Mouse (Mus musculus) neural tube, embryonic 10.5 days (tissue): ENCODE results near the gene Rif1.
"Not testable (repeated sequence)": the region's sequence is repeated elsewhere in the genome, so short reads cannot be mapped to it uniquely, and the experiment has no call there.

Source experiments
- DNase-seq: peaks from one replicate; pipeline ENCODE4 v3.0.0-alpha.2; 2017; ENCODE audit warnings: low spot score; ENCODE audit errors: extremely low spot score

Rif1 gene

DNA sequence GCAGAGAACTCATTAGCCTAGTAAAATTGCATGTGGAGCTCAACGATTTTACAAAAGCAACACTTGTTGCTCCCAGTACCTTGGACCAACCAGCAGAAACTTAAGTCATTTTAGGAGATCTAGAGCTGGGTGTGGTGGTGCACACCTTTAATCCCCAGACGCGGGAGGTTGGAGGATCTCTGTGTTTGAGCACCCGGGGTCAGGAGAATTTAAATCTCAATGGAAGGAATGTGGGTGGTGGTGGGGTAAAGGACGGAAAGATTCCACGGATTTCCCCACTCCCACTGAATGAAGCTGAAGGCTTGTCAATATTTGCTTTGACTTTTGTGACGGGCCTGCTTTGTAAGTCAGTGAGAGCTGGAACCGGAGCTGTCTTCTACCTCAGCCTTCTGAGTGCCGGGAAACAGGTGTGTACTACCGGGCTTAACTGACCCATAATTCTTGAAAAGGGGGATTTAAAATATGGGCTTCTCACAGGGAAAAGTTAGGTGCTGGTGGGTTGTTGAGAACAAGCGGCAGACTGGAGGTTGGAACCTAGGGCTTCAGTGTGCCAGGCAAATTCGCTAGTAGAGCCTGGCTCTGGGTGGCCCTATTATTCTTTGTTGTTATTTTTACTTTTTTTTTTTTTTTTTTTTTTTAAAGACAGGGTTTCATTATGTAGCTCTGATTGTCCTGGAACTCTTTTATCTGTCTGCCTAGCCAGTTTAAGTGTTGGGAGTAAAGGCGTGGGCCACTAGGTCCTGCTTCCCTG lies 1.2 kb upstream of the Rif1 start:
- no peak for DNase-seq

DNA sequence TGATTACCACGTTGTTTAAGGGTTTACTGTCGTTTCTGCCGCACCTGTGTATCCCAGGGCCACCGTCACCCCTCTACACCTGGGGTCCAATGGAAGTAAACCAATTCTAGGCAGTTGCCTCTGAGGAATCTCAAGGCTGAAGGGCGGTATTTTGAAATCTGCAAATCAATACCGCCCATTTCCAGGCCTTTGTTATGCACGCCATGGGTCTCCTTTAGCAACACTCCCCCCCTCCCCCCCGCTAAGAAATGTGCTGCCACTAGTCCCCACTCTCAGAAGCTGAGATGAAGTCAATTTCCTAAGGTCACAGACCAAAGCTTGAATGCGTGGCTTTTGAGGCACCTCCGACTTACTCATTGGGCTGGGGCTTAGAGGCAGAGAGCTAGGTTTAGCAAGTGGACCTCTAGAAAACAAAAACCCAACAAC lies 554 bp upstream of the Rif1 start:
- DNase-seq: no peak

DNA sequence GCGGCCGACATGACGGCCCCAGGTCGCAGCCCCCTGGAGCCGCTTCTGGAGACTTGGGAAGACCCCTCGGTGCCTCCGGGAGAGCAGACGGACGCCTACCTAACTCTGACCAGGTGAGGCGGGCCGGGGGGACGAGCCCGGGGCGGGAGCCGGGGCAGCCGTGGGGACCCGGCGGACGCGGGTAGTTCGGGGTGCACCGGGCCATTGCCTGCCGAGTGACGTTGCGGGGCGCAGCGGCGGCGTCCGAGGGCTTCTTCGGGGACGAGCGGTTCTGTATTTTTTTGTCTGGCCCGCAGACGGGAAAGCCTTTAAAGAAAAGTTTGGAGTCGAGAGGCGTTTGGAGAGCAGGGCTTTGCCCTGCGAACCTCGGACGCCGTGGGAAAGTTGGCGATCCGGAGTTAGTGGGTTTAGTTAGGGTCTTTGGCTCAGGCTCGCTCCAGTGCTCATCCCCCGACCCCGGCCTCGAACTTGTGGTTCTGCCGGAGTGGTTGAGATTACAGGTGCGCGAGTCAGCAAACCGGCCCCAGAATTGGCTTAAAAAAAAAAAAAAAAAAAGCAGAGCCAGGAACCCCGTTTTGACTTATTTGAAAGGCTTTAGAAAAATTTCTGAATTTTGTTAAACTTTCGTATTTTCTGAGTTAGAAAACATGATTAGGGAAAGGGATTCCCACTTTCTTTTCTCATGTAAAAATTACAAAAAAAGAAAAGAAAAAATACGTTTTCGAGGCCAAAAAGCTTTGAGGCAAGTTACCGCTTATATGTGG lies 691 bp downstream of the Rif1 start:
- no peak for DNase-seq

DNA sequence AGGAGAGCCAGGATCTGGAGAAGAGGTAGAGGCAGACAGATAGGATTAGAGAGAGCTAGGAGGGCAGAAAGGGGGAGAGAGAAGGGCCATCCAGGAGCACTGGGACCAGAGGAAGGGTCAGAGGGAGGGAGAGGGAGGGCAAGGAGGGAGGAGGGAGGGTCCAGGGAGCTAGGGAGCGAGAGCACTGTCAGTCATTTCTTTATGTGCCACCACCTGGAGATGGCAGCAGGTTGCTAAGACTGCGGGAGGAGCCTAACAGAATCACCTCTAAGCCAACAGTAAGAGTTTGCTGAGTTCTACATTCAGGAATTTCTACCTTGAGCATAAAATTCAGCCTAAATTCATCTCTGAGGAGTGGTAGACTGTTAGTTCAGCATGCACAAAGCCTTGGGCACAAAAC lies 6.0 kb downstream of the Rif1 start:
- DNase-seq: no peak

DNA sequence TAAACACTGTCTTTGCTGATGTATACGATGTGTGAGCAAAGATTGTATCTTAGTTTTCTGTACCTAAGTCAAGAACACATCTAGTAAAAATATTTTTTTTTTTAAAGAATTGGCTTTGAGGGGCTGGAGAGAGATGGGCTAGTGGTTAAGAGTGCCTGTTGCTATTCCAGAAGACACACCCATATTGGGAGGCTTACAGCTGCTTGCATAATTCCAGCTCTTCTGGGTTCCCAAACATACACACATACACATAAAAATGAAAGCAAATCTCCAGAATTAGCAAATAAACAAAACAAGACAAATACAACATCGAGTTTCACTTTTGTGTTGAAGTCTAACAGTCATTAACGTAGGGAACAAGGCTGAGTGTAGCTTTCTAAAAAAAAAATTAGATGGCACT lies 11.4 kb downstream of the Rif1 start:
- no peak for DNase-seq

DNA sequence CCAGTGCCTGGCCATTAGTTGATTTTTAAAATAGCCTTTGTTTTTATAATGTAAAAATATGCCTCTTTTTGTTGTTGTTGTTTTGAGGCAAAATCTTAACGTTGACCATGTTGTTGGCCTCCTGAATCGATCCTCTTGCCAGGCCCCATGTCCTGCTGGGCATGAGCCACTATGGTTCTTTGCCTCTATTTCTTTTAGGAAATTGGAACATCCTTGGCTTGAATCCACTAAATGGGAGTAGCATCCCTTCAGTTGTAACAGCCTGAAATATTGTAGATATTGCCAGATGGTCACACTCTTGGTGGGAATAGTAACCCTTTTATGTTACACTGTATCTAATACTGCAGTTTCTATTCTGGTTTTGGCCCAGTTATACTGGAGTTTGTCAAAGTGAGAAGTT lies 11.9 kb downstream of the Rif1 start:
- DNase-seq: no peak

DNA sequence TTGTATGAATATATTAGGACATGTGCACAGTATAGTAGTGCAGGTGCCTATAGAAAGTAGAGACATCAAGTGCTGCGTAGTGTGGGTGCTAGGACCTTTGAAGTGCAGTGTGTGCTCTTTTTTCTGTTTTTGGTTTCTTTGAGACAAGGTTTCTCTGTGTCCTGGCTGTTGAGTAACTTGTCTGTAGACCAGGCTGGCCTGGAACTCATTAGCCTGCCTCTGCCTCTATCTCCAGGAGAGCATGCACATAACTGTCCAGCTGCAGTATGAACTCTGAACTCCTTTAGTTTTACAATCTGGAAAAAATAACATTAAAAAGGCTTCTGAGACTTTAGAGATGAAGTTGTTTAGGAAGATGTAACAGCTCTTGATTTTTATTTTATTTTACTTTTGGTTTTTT lies 41.5 kb downstream of the Rif1 start:
- no peak for DNase-seq

DNA sequence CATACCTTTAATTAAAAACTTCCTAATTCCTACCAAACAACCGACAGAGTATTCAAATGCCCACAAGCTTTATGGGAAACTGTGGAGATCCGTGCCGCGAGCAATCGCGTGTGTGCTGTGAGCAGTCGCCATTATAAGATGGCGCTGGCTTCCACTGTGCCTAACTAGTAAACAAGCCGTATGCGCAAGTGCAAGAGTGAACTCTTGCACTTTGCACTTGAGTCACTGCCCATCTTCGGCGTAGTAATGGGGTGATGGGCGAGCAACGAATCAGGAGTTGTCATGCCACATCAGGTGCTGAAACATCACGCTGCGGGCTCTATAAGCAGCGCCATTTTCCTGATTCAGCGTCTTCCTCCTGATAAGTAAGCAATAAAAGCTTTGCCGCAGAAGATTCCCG lies 58.7 kb downstream of the Rif1 start:
- not testable (repeated sequence) for DNase-seq

DNA sequence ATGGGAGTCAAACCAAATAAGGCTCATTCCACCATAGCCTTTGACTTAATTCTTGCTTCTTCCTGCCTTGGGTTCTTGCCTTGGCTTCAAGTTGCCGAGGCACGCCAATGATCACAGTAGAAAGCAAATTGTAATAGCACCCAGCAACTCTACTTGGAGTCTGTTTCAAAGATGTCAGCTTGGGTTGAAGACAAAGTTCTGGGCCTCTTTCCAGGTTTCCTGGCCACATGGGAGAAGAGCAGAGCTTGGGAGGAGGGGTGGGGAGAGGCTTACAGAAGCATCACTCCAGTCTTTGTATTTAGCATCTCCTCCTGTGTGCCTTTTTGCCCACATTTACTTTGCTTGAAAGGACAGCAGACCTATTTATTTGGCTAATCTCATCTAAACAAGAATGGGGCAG lies 60.7 kb downstream of the Rif1 start:
- DNase-seq: no peak

DNA sequence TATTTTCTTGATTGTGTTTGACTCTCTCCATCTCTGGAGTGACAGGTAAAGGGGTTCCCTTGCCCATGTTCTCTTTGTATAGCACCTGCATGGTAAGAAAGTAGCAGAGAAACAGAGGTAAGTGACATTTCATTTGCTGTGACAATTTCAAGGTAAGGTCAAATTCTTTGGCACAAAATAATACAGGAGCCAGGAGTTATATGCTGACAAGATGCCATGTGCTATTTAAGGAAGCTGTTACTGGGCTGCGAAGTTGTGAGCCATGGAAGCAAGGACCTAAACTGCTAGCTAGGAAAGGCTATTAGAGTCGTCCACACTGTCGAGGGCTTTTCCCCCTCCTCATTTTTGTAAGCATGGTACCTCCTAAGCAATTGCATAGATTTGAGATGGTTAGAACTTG lies 80.4 kb downstream of the Rif1 start:
- DNase-seq: no peak

DNA sequence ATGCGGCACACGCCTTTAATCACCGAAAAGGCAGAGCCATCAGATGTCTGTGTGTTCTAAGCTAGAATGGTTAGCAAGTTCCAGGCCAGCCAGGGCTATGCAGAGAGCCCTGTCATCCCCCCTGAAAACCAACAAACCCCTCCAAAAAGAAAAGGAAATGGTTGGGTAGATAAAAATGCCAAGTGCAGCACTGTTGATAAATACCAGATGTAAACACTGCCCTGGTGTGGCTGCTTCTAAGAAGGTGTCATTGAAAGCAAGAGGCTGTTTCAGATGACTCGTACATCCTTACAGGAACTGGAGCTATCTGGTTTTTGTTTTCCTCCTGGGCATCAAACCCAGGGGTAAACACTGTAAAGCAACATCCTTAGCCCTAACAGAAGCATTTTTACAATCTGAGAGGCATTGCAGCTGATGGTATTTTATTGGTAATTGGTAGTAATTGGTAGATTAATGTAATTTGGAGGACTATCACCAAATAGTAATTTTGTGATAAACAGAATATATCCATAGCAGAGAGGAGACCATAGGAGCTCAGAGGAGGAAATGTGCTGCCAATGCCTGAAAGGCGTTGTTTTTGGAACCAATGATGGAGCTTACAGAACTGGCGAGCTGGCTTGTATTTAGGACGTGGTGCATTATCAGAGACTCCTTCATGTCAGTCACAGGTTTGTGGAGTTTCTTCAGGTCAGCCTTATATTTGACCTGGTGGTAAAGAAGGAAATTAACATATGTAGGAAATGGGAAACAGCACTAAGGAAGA lies 96.8 kb downstream of the Rif1 start:
- DNase-seq: no peak
